Mouse (Mus musculus) B cell, adult 62 days (primary cell): ENCODE data around the gene Ecel1. TPM values are rescaled to one million over a fixed set of nuclear protein-coding genes. Genes with fewer than 3 reads are reported as not detected.

Source experiments
- total RNA-seq: library from RNA; stranded (reverse); gene quantifications from 4 replicates; pipeline ENCODE4 v1.2.4, GENCODE M21; 2023

The Ecel1 gene
- total RNA-seq, result 0.40 TPM in 1 of 4 replicates, not detected in the others

DNA sequence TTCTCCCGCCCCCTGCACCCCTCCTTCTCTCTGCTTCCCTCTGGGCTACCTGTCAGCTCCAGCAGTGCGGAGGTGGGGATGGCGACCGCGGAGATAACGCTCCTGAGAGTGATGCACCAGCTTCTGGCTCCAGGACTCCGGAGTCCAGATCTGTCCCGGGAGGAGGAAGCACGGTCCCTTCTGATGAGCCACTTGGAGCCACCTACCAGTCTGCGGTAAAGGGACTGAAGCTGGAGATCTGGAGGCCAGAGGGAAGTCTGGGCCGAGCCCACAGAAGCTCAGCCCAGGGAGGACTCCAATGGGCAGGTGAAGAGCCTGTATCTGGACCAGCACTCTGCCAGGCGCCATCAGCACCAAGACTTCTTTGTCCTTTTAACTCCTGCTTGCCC lies at the start of gene Ecel1:
Ecel1 (minus strand) TSS at position 323 of the 389 bp plus-strand sequence.

DNA sequence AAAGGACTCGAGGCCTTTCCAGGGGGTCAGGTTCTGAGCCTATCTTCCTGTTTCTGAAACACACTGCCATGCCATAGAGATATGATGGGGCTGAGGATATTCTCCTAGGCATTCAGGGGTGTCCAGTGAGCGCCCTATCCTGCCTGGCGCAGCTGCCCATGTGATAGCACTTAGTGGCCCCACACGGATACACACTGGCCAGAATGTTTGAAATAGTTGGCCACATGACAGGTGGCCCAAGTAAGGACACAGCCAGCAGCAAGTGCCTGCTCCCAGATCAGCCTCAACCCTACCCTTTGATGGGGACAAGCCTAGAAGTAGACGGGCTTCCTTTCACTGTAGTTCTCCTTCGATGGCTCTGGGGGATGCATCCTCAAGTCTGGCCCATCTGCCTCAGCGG lies 48.1 kb upstream of the Ecel1 start, which contains the start of gene Chrng:
Chrng (plus strand) TSS at position 193 of the 400 bp plus-strand sequence.

DNA sequence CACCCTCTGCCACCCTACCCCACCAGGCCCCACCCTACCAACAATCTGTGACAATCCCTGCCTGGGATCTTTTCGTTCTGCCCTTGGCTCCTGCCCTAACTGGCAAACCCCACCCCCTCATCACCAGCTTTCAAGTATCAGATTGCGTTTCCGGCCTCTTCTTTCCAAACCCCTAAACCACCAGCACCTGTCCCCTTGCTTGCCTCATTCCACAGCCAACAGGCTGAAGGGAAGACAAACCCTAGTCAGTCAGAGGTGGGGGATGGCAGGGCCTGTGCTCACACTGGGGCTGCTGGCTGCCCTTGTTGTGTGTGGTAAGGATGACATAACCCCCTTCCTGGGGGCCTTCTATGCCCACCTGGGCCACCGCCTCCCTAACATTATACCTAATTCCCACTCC lies 34.1 kb upstream of the Ecel1 start, which contains the start of gene Chrnd:
Chrnd (plus strand) TSS at position 179 of the 400 bp plus-strand sequence.

DNA sequence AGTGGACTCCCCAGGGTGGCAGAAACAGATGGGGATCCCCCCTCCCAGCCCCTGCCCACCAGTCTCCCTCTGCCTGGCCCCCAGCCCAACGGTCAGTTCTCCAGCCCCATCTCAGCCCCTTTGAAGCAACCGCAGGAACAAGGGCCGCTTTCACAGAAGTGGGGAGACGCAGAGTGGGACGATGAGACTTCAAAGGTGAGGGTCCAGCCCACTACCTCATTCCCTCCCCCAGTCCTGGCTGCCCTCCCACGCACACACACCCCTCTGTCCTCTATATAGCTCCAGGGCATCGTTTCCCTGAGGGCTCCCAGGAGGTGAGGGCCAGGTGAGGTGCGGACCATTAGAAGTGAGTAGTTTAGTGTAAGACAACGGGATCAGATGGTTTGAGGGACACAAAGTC lies 26.7 kb upstream of the Ecel1 start, which contains the start of gene Prss56:
Prss56 (plus strand) TSS at position 301 of the 400 bp plus-strand sequence.

DNA sequence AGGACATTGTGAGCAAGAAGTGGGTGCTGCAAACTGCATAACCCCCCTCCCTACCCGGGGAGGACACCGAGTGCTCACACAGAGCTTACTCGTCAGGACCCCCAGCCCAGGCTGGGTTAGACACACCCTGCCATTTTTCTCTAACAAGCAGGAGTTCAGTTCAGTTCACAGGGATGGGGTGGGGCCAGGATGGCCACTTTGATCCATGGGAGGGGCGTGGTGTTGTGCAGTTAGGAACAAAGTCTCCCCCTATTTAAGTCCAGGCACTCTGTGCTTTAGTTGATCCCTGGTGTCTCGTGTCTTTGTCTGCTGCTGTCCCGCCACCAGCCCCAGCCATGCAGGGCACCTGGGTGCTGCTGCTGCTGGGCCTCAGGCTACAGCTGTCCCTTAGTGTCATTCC lies 31.6 kb downstream of the Ecel1 start, which contains the start of gene Akp3:
Akp3 (plus strand) TSS at position 301 of the 400 bp plus-strand sequence.

DNA sequence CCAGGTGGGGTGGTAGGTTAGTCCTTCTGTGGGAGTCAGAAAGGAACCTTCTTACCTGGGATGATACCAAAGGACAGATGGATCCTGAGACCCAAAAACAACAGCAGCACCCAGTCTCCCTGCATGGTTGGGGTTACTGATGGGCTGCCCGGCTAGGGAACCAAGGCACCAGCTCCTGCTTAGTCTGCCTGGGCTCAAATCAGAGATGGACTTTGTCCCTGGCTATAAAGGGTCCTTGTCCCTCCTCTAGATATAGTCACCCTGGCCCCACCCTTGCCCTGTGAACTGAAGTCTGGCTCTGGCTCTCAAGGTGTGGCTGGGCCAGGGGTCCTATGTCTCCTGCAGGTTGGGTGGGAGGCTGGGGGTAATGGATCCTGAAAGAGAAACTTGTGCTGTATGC lies 54.9 kb downstream of the Ecel1 start, which contains the start of gene Alpi:
Alpi (minus strand) TSS at position 196 of the 400 bp plus-strand sequence.

Other genes starting within 250 kb of the Ecel1 start
- gene Alppl2, start 66.6 kb downstream of the Ecel1 start, total RNA-seq, result not detected in 4 replicates
- gene Alpi, start 54.9 kb downstream of the Ecel1 start, total RNA-seq, result not detected in 4 replicates
- gene Akp3, start 31.5 kb downstream of the Ecel1 start, total RNA-seq, result not detected in 4 replicates
- gene Prss56, start 26.8 kb upstream of the Ecel1 start, total RNA-seq, result not detected in 4 replicates
- not detected in 4 replicates for gene Chrnd, start 34.1 kb upstream of the Ecel1 start, total RNA-seq
- gene Chrng, start 48.1 kb upstream of the Ecel1 start, total RNA-seq, result not detected in 4 replicates
- gene Eif4e2, start 57.4 kb upstream of the Ecel1 start, total RNA-seq, result 112 to 124 TPM (median 117 TPM) in 4 replicates
- 0.46 TPM in 1 of 4 replicates, not detected in the others for gene Efhd1, start 107.8 kb upstream of the Ecel1 start, total RNA-seq
- gene Gigyf2, start 170.5 kb upstream of the Ecel1 start, total RNA-seq, result 112 to 143 TPM (median 127 TPM) in 4 replicates
- not detected in 4 replicates for gene Kcnj13, start 238.2 kb upstream of the Ecel1 start, total RNA-seq